Mouse (Mus musculus) stomach, embryonic 14.5 days (tissue): ENCODE data around the gene Foxi3. TPM values are rescaled to one million over a fixed set of nuclear protein-coding genes. Genes with fewer than 3 reads are reported as not detected.

ENCODE experiments used
- ATAC-seq: fragments of 200-750 bp; cut with Nextera tagmentation; 2 replicates; pipeline ENCODE4 v1.8.0; 2017; ENCODE audit warnings: low read depth, moderate TSS enrichment; ENCODE audit not compliant: insufficient number of reproducible peaks, insufficient read depth, low FRiP score
- H3K27ac ChIP-seq: fragments of 300-500 bp; sonication (generic); 2 replicates; pipeline ENCODE4 v1.5.1; 2014; ENCODE audit warnings: mild to moderate bottlenecking, low read length, moderate library complexity, mixed read lengths
- H3K27me3 ChIP-seq: fragments of 300-500 bp; sonication (generic); 2 replicates; pipeline ENCODE4 v1.6.1; 2014; ENCODE audit warnings: low read length, control low read depth, mixed read lengths; ENCODE audit not compliant: control insufficient read depth, insufficient read depth
- H3K36me3 ChIP-seq: fragments of 300-500 bp; sonication (generic); 2 replicates; pipeline ENCODE4 v1.6.1; 2014; ENCODE audit warnings: mild to moderate bottlenecking, control low read depth, low read length, moderate library complexity, mixed read lengths; ENCODE audit not compliant: control insufficient read depth, insufficient read depth
- H3K4me1 ChIP-seq: fragments of 300-500 bp; sonication (generic); 2 replicates; pipeline ENCODE4 v1.6.1; 2014; ENCODE audit warnings: low read length, control low read depth, mixed read lengths; ENCODE audit not compliant: control insufficient read depth, insufficient read depth
- H3K4me2 ChIP-seq: fragments of 300-500 bp; sonication (generic); replicated peaks from 2 replicates; pipeline ENCODE4 v1.6.1; 2014; ENCODE audit warnings: low read depth, low read length, control low read depth
- H3K4me3 ChIP-seq: fragments of 300-500 bp; sonication (generic); 2 replicates; pipeline ENCODE4 v1.5.1; 2014; ENCODE audit warnings: low read depth, low read length, control low read depth
- H3K9ac ChIP-seq: fragments of 300-500 bp; sonication (generic); replicated peaks from 2 replicates; pipeline ENCODE4 v1.6.1; 2014; ENCODE audit warnings: low read depth, mild to moderate bottlenecking, control low read depth, low read length, moderate library complexity, mixed read lengths
- H3K9me3 ChIP-seq: fragments of 300-500 bp; sonication (generic); 2 replicates; pipeline ENCODE4 v1.6.1; 2016; ENCODE audit warnings: low read depth, low read length, control low read depth; ENCODE audit not compliant: control insufficient read depth
- WGBS: fragments of 180-500 bp; shearing (Covaris S2); extraction: QIAGEN DNeasy Blood & Tissue Kit; methylation state at CpG from one replicate; pipeline ENCODE4 v1.1.7; 2014; 5-methylcytosine and 5-hydroxymethylcytosine counted together
- polyA plus RNA-seq: library from polyadenylated mRNA; unstranded; fragments of >200 nt; fragmentation: Nextera tagmentation; extraction: Ambion mirVana; gene quantifications from 2 replicates; pipeline ENCODE4 v1.2.1, GENCODE M21; 2014

The Foxi3 gene
- polyA plus RNA-seq, 1 experiment from 2014 or later, result not detected

GRCm38 (mm10) chr6:70953274-70953673, 3.1 kb upstream of the Foxi3 start:
- Histone ChIP-seq H3K27ac (no peak overlapping the region), H3K4me3 (no peak overlapping the region), H3K4me2 (no peak overlapping the region), H3K36me3 (no peaks in the 10 kb centered on the region), H3K9ac (no peak overlapping the region), H3K27me3 (peaks cover 32% of the 10 kb centered on the region), H3K4me1 (peaks cover 7% of the 10 kb centered on the region; the same call in 1 of the 2 replicates), H3K9me3 (no peaks in the 10 kb centered on the region)
- WGBS, result 65% methylated on average over 7 of the region's 7 CpGs
- ATAC-seq, result no peak

GRCm38 (mm10) chr6:70954040-70954439, 2.3 kb upstream of the Foxi3 start:
- Histone ChIP-seq H3K9ac (no peak overlapping the region), H3K27ac (no peak overlapping the region), H3K36me3 (no peaks in the 10 kb centered on the region), H3K4me2 (no peak overlapping the region), H3K4me3 (no peak overlapping the region), H3K4me1 (peaks cover 7% of the 10 kb centered on the region; the same call in 1 of the 2 replicates), H3K9me3 (no peaks in the 10 kb centered on the region), H3K27me3 (peaks cover 39% of the 10 kb centered on the region)
- 12% methylated on average over 6 of the region's 6 CpGs for WGBS
- no peak for ATAC-seq

GRCm38 (mm10) chr6:70955291-70955800, 985 bp upstream of the Foxi3 start:
- Histone ChIP-seq H3K9ac (no peak overlapping the region), H3K27me3 (peaks cover 39% of the 10 kb centered on the region), H3K27ac (no peak overlapping the region), H3K36me3 (no peaks in the 10 kb centered on the region), H3K4me2 (no peak overlapping the region), H3K4me1 (peaks cover 7% of the 10 kb centered on the region; the same call in 1 of the 2 replicates), H3K4me3 (no peak overlapping the region), H3K9me3 (no peaks in the 10 kb centered on the region)
- ATAC-seq, result no peak
- 3% methylated on average over 14 of the region's 14 CpGs for WGBS

GRCm38 (mm10) chr6:70955841-70956240, 490 bp upstream of the Foxi3 start:
- peak overlapping the region; percentile 64 for H3K4me2 ChIP-seq
- H3K9ac ChIP-seq, result no peak overlapping the region

GRCm38 (mm10) chr6:70956936-70957335, 605 bp downstream of the Foxi3 start:
- ATAC-seq, result no peak
- H3K36me3 ChIP-seq, result no peaks in the 10 kb centered on the region
- no peak overlapping the region; the same call in 1 of the 2 replicates for H3K9ac ChIP-seq
- peak overlapping the region; percentile 39; the same call in 1 of the 2 replicates for H3K4me3 ChIP-seq
- H3K27ac ChIP-seq, result no peak overlapping the region
- peaks cover 39% of the 10 kb centered on the region for H3K27me3 ChIP-seq
- peak overlapping the region; percentile 64 for H3K4me2 ChIP-seq
- WGBS, result 1% methylated on average over 34 of the region's 34 CpGs
- no peaks in the 10 kb centered on the region for H3K9me3 ChIP-seq
- peaks cover 7% of the 10 kb centered on the region; the same call in 1 of the 2 replicates for H3K4me1 ChIP-seq

More at GRCm38 (mm10) chr6:70955841-70956240, 490 bp upstream of the Foxi3 start:
- Histone ChIP-seq H3K27me3 (peaks cover 39% of the 10 kb centered on the region), H3K27ac (no peak overlapping the region), H3K9me3 (no peaks in the 10 kb centered on the region), H3K36me3 (no peaks in the 10 kb centered on the region), H3K4me3 (peak overlapping the region; percentile 39), H3K4me1 (peaks cover 7% of the 10 kb centered on the region; the same call in 1 of the 2 replicates)
- ATAC-seq, result no peak
- WGBS, result 2% methylated on average over 12 of the region's 12 CpGs

GRCm38 (mm10) chr6:70957341-70957940, 1.1 kb downstream of the Foxi3 start:
- H3K36me3 ChIP-seq, result no peaks in the 10 kb centered on the region
- ATAC-seq, result no peak
- peaks cover 39% of the 10 kb centered on the region for H3K27me3 ChIP-seq
- no peaks in the 10 kb centered on the region for H3K9me3 ChIP-seq
- peak overlapping the region; percentile 64; the same call in 1 of the 2 replicates for H3K4me2 ChIP-seq
- no peak overlapping the region for H3K9ac ChIP-seq
- WGBS, result 12% methylated on average over 7 of the region's 7 CpGs
- H3K4me1 ChIP-seq, result peaks cover 7% of the 10 kb centered on the region; the same call in 1 of the 2 replicates
- H3K4me3 ChIP-seq, result peak overlapping the region; percentile 39; the same call in 1 of the 2 replicates
- no peak overlapping the region for H3K27ac ChIP-seq

GRCm38 (mm10) chr6:70964116-70964830, 7.9 kb downstream of the Foxi3 start:
- H3K27ac ChIP-seq, result no peak overlapping the region
- 39% methylated on average over 6 of the region's 6 CpGs for WGBS
- no peak overlapping the region for H3K4me2 ChIP-seq
- no peaks in the 10 kb centered on the region for H3K36me3 ChIP-seq
- no peak overlapping the region for H3K4me3 ChIP-seq
- H3K4me1 ChIP-seq, result no peaks in the 10 kb centered on the region
- no peak overlapping the region for H3K9ac ChIP-seq
- H3K27me3 ChIP-seq, result no peaks in the 10 kb centered on the region
- H3K9me3 ChIP-seq, result no peaks in the 10 kb centered on the region
- ATAC-seq, result no peak

GRCm38 (mm10) chr6:70965694-70966093, 9.4 kb downstream of the Foxi3 start:
- no peak for ATAC-seq
- WGBS, result 27% methylated on average over 7 of the region's 7 CpGs
- no peak overlapping the region for H3K9ac ChIP-seq
- H3K27me3 ChIP-seq, result no peaks in the 10 kb centered on the region
- no peak overlapping the region for H3K4me3 ChIP-seq
- H3K9me3 ChIP-seq, result no peaks in the 10 kb centered on the region
- H3K4me1 ChIP-seq, result no peaks in the 10 kb centered on the region
- no peaks in the 10 kb centered on the region for H3K36me3 ChIP-seq
- H3K27ac ChIP-seq, result no peak overlapping the region
- H3K4me2 ChIP-seq, result no peak overlapping the region
